Mouse (Mus musculus): ENCODE data around the gene Hbq1a. TPM values are rescaled to one million over a fixed set of nuclear protein-coding genes. Genes with fewer than 3 reads are reported as not detected.
A peak's percentile ranks its signal among the peaks of the same experiment; 100 is the strongest.
"Not testable (repeated sequence)": the region's sequence is repeated elsewhere in the genome, so short reads cannot be mapped to it uniquely, and the experiment has no call there.

The Hbq1a gene
- total and polyA plus RNA-seq, 3 experiments = not detected

DNA sequence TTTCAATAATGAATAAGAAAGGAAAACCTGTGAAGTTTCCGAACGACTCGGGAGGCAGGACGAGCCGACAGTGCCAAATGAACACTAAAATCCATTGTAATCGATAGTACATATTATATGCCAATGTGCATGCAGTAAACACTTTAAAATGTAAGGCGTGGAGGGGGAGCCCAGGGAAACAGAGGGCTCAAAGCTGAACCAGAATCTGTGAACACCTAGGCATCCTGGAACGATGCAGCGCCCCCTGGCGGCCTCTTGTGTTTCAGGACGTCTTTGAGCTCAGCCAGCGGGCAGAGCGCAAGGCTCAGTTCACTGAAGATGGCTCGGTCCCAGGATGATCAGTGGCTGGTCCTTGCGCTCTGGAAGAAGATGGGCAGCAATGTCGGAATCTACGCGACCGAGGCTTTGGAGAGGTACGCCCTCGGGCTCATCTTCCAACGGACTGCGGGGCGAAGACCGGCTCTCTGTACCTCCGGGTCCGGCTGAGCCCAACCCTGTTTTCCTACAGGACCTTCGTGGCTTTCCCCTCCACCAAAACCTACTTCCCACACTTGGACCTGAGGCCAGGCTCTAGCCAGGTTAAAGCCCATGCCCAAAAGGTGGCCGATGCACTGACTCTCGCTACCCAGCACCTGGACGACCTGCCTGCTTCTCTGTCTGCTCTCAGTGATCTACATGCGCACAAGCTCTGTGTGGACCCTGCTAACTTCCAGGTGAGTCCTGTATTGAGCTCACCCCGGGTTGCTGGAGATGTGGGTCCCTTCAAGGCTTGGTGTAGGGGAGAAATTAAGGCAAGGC, 13.0 kb upstream of the Hbq1a start, which contains the start of gene Hbq1b:
Gene Hbq1b, plus strand, starts transcription at position 271 of the 798 bp plus-strand sequence.
- in situ Hi-C loops (cut with MboI; ENCODE audit: low pct_ligation_motif_present, low pct_unique_long_range_greater_than_20kb, low sequenced_read_pairs) = loop anchor here (5.0 kb wide), 2 partner anchors 35 kb away; no protein-coding TSS in a partner anchor
- H3K27ac ChIP-seq (ENCODE audit: insufficient read depth, low read depth) = not testable (repeated sequence)

GRCm38 (mm10) chr11:32287493-32287825, 12.4 kb upstream of the Hbq1a start:
- peaks cover 7% of the 10 kb centered on the region for H3K27me3 ChIP-seq (replicated peaks)
- no peak overlapping the region for H3K27ac ChIP-seq (ENCODE audit: insufficient read depth, low read depth)
- DNase-seq (ENCODE audit: extremely low read depth) = no peak
- no peak overlapping the region for H3K9ac ChIP-seq (ENCODE audit: insufficient read depth, low read depth)
- peaks cover 0 to 13% of the 10 kb centered on the region in 2 experiments; a peak in 2 of 4 replicates for H3K4me1 ChIP-seq (ENCODE audit: control insufficient read depth in 1 of 2, insufficient read depth in 2 of 2)
- no peaks in the 10 kb centered on the region for H3K9me3 ChIP-seq (replicated peaks; ENCODE audit: low read length)
- H3K79me2 ChIP-seq (replicated peaks; ENCODE audit: control insufficient read depth, extremely low read depth, insufficient read depth, poor library complexity, severe bottlenecking) = no peaks in the 10 kb centered on the region
- dilution Hi-C loops (cut with MboI; ENCODE audit: extremely low pct_ligation_motif_present, extremely low pct_unique_long_range_greater_than_20kb, low sequenced_read_pairs) = no loop called here
- H3K4me3 ChIP-seq (replicated peaks in 1 of 3; ENCODE audit: low read depth in 2 of 3, low read length in 2 of 3, poor library complexity in 1 of 3) = no peak overlapping the region
- TF ChIP-seq BHLHE40 (IDR thresholded peaks at IDR 0.05; ENCODE audit: low read depth, low read length) (peak; percentile 37; the same call in 1 of the 2 replicates), CHD2 (IDR thresholded peaks at IDR 0.05; ENCODE audit: low read length) (no peak), USF1 (IDR thresholded peaks at IDR 0.05; ENCODE audit: low read depth, low read length) (peak; percentile 57), NRF1 (IDR thresholded peaks at IDR 0.05; ENCODE audit: low read depth, low read length) (no peak), USF2 (conservative IDR thresholded peaks at IDR 0.05; ENCODE audit: low read depth, low read length) (peak; percentile 67)
- in situ Hi-C loops (cut with MboI; ENCODE audit: low pct_ligation_motif_present, low pct_unique_long_range_greater_than_20kb, low sequenced_read_pairs) = loop anchor here (5.0 kb wide), 2 partner anchors 35 kb away; no protein-coding TSS in a partner anchor
- H3K4me2 ChIP-seq (ENCODE audit: insufficient read depth, low read depth, poor library complexity, severe bottlenecking) = no peak overlapping the region; the same call in 1 of the 2 replicates
- H3K36me3 ChIP-seq (replicated peaks in 1 of 2; ENCODE audit: control insufficient read depth in 1 of 2, insufficient read depth in 1 of 2, low read length in 1 of 2) = no peaks in the 10 kb centered on the region

More for the DNA sequence above, 13.0 kb upstream of the Hbq1a start, which contains the start of gene Hbq1b:
- dilution Hi-C loops (cut with MboI; ENCODE audit: extremely low pct_ligation_motif_present, extremely low pct_unique_long_range_greater_than_20kb, low sequenced_read_pairs); H3K4me3 ChIP-seq (replicated peaks in 1 of 3; ENCODE audit: low read depth in 2 of 3, low read length in 2 of 3, poor library complexity in 1 of 3); H3K36me3 ChIP-seq (replicated peaks in 1 of 2; ENCODE audit: control insufficient read depth in 1 of 2, insufficient read depth in 1 of 2, low read length in 1 of 2); H3K79me2 ChIP-seq (replicated peaks; ENCODE audit: control insufficient read depth, extremely low read depth, insufficient read depth, poor library complexity, severe bottlenecking); H3K9ac ChIP-seq (ENCODE audit: insufficient read depth, low read depth); H3K9me3 ChIP-seq (replicated peaks; ENCODE audit: low read length); H3K27me3 ChIP-seq (replicated peaks): not testable (repeated sequence)
- peak; percentile 54 for DNase-seq (ENCODE audit: extremely low read depth)
- H3K4me1 ChIP-seq (ENCODE audit: control insufficient read depth in 1 of 2, insufficient read depth in 2 of 2) = peaks cover 0 to 11% of the 10 kb centered on the region in 2 experiments; a peak in 2 of 4 replicates
- peak within 1 kb of the TSS; percentile 82 for H3K4me2 ChIP-seq (ENCODE audit: insufficient read depth, low read depth, poor library complexity, severe bottlenecking)
- TF ChIP-seq IRF4 (IDR thresholded peaks at IDR 0.05; ENCODE audit: low read depth, low read length) (peak; percentile 35; the same call in 1 of the 2 replicates), CTCF (conservative IDR thresholded peaks at IDR 0.05 in 1 of 2, IDR thresholded peaks at IDR 0.05 in 1 of 2; ENCODE audit: low read depth in 2 of 2, low read length in 2 of 2) (peak; percentile 71 to 79), TCF12 (IDR thresholded peaks at IDR 0.05; ENCODE audit: low read depth, low read length) (0 out of 2 replicates have a peak, but pooled peaks have one; percentile 19), SIN3A (IDR thresholded peaks at IDR 0.05; ENCODE audit: low read length) (peak; percentile 27; the same call in 1 of the 2 replicates), SMC3 (IDR thresholded peaks at IDR 0.05; ENCODE audit: low read depth, low read length) (peak; percentile 73), RAD21 (IDR thresholded peaks at IDR 0.05; ENCODE audit: low read depth, low read length) (peak; percentile 51)

DNA sequence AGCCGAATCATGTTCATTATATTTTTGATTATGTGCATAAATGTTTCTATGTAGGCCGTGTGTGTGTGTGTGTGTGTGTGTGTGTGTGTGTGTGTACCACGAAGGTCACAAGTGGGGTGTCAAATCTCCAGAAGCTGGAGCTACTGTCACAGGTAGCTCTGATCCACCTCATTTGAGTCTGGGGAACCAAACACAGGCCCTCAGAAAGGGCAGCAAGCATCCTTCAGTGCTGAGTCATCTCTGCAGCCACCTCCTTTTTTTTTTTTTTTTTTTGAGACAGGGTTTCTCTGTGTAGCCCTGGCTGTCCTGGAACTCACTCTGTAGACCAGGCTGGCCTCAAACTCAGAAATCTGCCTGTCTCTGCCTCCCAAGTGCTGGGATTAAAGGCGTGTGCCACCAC, 7.0 kb upstream of the Hbq1a start:
- H3K79me2 ChIP-seq (replicated peaks; ENCODE audit: control insufficient read depth, extremely low read depth, insufficient read depth, poor library complexity, severe bottlenecking); H3K9ac ChIP-seq (ENCODE audit: insufficient read depth, low read depth); H3K27ac ChIP-seq (ENCODE audit: insufficient read depth, low read depth); H3K36me3 ChIP-seq (replicated peaks in 1 of 2; ENCODE audit: control insufficient read depth in 1 of 2, insufficient read depth in 1 of 2, low read length in 1 of 2); H3K4me2 ChIP-seq (ENCODE audit: insufficient read depth, low read depth, poor library complexity, severe bottlenecking); H3K9me3 ChIP-seq (replicated peaks; ENCODE audit: low read length); in situ Hi-C loops (cut with MboI; ENCODE audit: low pct_ligation_motif_present, low pct_unique_long_range_greater_than_20kb, low sequenced_read_pairs); dilution Hi-C loops (cut with MboI; ENCODE audit: extremely low pct_ligation_motif_present, extremely low pct_unique_long_range_greater_than_20kb, low sequenced_read_pairs); H3K27me3 ChIP-seq (replicated peaks); DNase-seq (ENCODE audit: extremely low read depth); H3K4me3 ChIP-seq (replicated peaks in 1 of 3; ENCODE audit: low read depth in 2 of 3, low read length in 2 of 3, poor library complexity in 1 of 3): not testable (repeated sequence)
- peaks cover 0 to 12% of the 10 kb centered on the region in 2 experiments; a peak in 1 of 4 replicates for H3K4me1 ChIP-seq (ENCODE audit: control insufficient read depth in 1 of 2, insufficient read depth in 2 of 2)
- TF ChIP-seq ZNF384 (IDR thresholded peaks at IDR 0.05; ENCODE audit: low read depth, low read length) = peak; percentile 63; the same call in 1 of the 2 replicates

- H3K36me3 ChIP-seq (replicated peaks in 1 of 2; ENCODE audit: control insufficient read depth in 1 of 2, insufficient read depth in 1 of 2, low read length in 1 of 2); H3K9me3 ChIP-seq (replicated peaks; ENCODE audit: low read length); H3K4me3 ChIP-seq (replicated peaks in 1 of 3; ENCODE audit: low read depth in 2 of 3, low read length in 2 of 3, poor library complexity in 1 of 3); dilution Hi-C loops (cut with MboI; ENCODE audit: extremely low pct_ligation_motif_present, extremely low pct_unique_long_range_greater_than_20kb, low sequenced_read_pairs); H3K27me3 ChIP-seq (replicated peaks); H3K4me2 ChIP-seq (ENCODE audit: insufficient read depth, low read depth, poor library complexity, severe bottlenecking); H3K9ac ChIP-seq (ENCODE audit: insufficient read depth, low read depth); H3K79me2 ChIP-seq (replicated peaks; ENCODE audit: control insufficient read depth, extremely low read depth, insufficient read depth, poor library complexity, severe bottlenecking); DNase-seq (ENCODE audit: extremely low read depth); H3K27ac ChIP-seq (ENCODE audit: insufficient read depth, low read depth); in situ Hi-C loops (cut with MboI; ENCODE audit: low pct_ligation_motif_present, low pct_unique_long_range_greater_than_20kb, low sequenced_read_pairs): not testable (repeated sequence)
- H3K4me1 ChIP-seq (ENCODE audit: control insufficient read depth in 1 of 2, insufficient read depth in 2 of 2) = peaks cover 0 to 12% of the 10 kb centered on the region in 2 experiments; a peak in 1 of 4 replicates
These were observed 6.4 kb upstream of the Hbq1a start for GRCm38 (mm10) chr11:32293479-32293878.

All from CH12.LX (cell line).